Mouse (Mus musculus) heart, embryonic 11.5 days (tissue): Measurements from ENCODE around the gene Rfwd3. TPM values are rescaled to one million over a fixed set of nuclear protein-coding genes. Genes with fewer than 3 reads are reported as not detected.
"Not testable (repeated sequence)": the region's sequence is repeated elsewhere in the genome, so short reads cannot be mapped to it uniquely, and the experiment has no call there.

Experiments used
- ATAC-seq: fragments of 200-750 bp; cut with Nextera tagmentation; replicated peaks from 2 replicates; pipeline ENCODE4 v1.8.0; 2017; ENCODE audit warnings: moderate library complexity; ENCODE audit not compliant: insufficient number of reproducible peaks, low FRiP score, low TSS enrichment
- H3K27ac ChIP-seq: fragments of 300-500 bp; sonication (generic); 2 replicates; pipeline ENCODE4 v1.5.1; 2014; ENCODE audit warnings: mild to moderate bottlenecking, low read depth, low read length
- H3K27me3 ChIP-seq: fragments of 300-500 bp; sonication (generic); 2 replicates; pipeline ENCODE4 v1.6.1; 2014; ENCODE audit warnings: mild to moderate bottlenecking, low read length, mixed read lengths; ENCODE audit not compliant: control insufficient read depth, insufficient read depth
- H3K36me3 ChIP-seq: fragments of 300-500 bp; sonication (generic); 2 replicates; pipeline ENCODE4 v1.6.1; 2014; ENCODE audit warnings: mild to moderate bottlenecking, low read length, moderate library complexity, mixed read lengths; ENCODE audit not compliant: control insufficient read depth, insufficient read depth
- H3K4me1 ChIP-seq: fragments of 300-500 bp; sonication (generic); 2 replicates; pipeline ENCODE4 v1.6.1; 2014; ENCODE audit warnings: low read length; ENCODE audit not compliant: control insufficient read depth, insufficient read depth
- H3K4me2 ChIP-seq: fragments of 300-500 bp; sonication (generic); 2 replicates; pipeline ENCODE4 v1.6.1; 2014; ENCODE audit warnings: mild to moderate bottlenecking, moderate library complexity
- H3K4me3 ChIP-seq: fragments of 300-500 bp; sonication (generic); 2 replicates; pipeline ENCODE4 v1.5.1; 2014; ENCODE audit warnings: low read depth, low read length
- H3K9ac ChIP-seq: fragments of 300-500 bp; sonication (generic); 2 replicates; pipeline ENCODE4 v1.6.1; 2014; ENCODE audit warnings: mild to moderate bottlenecking, low read depth, low read length, moderate library complexity
- H3K9me3 ChIP-seq: fragments of 300-500 bp; sonication (generic); replicated peaks from 2 replicates; pipeline ENCODE4 v1.6.1; 2016; ENCODE audit warnings: low read length; ENCODE audit not compliant: control insufficient read depth
- WGBS: fragments of 180-500 bp; shearing (Covaris S2); extraction: QIAGEN DNeasy Blood & Tissue Kit; methylation state at CpG from one replicate; pipeline ENCODE4 v1.1.7; 2014; ENCODE audit not compliant: insufficient replicate concordance; 5-methylcytosine and 5-hydroxymethylcytosine counted together
- polyA plus RNA-seq: library from polyadenylated mRNA; unstranded; fragments of >200 nt; fragmentation: Nextera tagmentation; extraction: Ambion mirVana; gene quantifications from 2 replicates; pipeline ENCODE4 v1.2.1, GENCODE M21; 2014

The Rfwd3 gene
- polyA plus RNA-seq, 1 experiment from 2014 or later = 43.8 TPM

DNA sequence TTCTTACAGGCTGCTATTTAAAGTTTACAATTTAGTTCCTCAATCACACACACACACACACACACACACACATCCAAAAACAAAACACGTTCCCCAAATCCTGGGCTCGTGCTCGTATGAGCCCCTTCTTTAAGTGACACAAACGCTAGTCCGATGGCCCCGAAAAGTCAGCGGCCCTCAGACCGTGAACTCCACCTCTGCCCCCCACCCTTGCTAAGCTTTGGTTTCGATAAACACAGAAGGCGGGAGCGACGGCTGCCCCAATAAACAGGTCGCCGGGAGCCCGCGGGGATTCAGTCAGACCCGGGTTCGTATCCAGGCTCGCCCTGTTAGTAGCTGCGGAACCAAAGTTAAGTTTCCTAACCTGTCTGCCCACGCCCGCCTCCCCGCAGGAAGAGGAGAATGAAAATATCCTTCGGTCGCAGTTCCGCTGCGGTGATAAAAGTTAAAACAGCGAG lies 630 bp downstream of the Rfwd3 start:
- Histone ChIP-seq H3K4me2 (peak overlapping the region; percentile 60), H3K9me3 (no peaks in the 10 kb centered on the region), H3K4me3 (peak overlapping the region; percentile 97), H3K27me3 (no peaks in the 10 kb centered on the region), H3K9ac (peak overlapping the region; percentile 95), H3K27ac (peak overlapping the region; percentile 94), H3K36me3 (peaks cover 13% of the 10 kb centered on the region), H3K4me1 (no peaks in the 10 kb centered on the region)
- WGBS = under 1% methylated on average over 28 of the region's 28 CpGs
- ATAC-seq = peak; percentile 25; the same call in 1 of the 2 replicates

- H3K36me3 ChIP-seq = peaks cover 19% of the 10 kb centered on the region
- WGBS = 88% methylated on average over 1 of the region's 1 CpGs
- no peak overlapping the region for H3K27ac ChIP-seq
- no peaks in the 10 kb centered on the region for H3K27me3 ChIP-seq
- no peak for ATAC-seq
- H3K4me3 ChIP-seq = no peak overlapping the region
- no peaks in the 10 kb centered on the region for H3K4me1 ChIP-seq
- peak overlapping the region; percentile 34 for H3K4me2 ChIP-seq
- no peak overlapping the region for H3K9ac ChIP-seq
- no peaks in the 10 kb centered on the region for H3K9me3 ChIP-seq
Observed at GRCm38 (mm10) chr8:111298011-111298410, 2.0 kb downstream of the Rfwd3 start.

DNA sequence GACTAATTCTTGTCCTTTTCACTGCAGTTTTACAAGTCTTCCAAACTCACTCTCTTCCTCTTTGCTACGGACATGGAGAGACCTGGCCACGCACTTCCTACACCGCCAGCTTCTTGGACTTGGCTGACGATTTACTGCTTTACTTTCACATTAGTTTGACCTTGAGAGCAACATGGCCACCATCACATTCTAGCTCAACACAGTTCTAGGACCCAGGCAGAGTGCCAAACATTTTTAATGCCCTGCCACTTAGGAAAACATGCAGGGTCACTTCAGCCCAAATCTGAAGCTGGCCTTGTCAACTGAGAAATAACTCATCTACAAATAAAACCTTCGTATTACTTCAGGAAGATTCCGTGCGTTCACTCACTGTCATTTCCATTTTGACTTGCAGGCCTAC lies 8.3 kb downstream of the Rfwd3 start:
- 88% methylated on average over 7 of the region's 7 CpGs for WGBS
- Histone ChIP-seq H3K4me3 (no peak overlapping the region), H3K36me3 (peaks cover 35% of the 10 kb centered on the region), H3K9ac (no peak overlapping the region), H3K27me3 (no peaks in the 10 kb centered on the region), H3K4me1 (no peaks in the 10 kb centered on the region), H3K4me2 (no peak overlapping the region), H3K27ac (peak overlapping the region; percentile 64; the same call in 1 of the 2 replicates), H3K9me3 (no peaks in the 10 kb centered on the region)
- no peak for ATAC-seq

DNA sequence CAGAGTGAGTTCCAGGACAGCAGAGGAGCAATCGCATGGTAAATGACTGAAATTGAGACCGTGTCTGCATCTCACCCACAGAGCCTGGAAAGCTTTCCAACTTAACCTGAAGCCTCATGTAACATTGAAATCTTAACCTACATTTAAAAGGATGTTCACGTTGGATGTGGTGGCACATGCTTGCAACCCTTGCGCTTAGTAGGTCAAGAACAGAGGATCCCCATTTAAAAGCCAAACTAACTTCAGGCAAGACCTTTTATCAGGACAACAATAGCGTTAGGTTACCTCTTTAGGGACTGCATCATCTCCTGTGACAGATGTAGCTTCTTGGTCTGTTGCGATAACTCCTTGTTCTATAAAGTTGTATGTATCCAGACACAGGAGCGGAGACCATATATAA lies 9.4 kb downstream of the Rfwd3 start:
- Histone ChIP-seq H3K4me3 (no peak overlapping the region), H3K4me2 (no peak overlapping the region), H3K27ac (no peak overlapping the region), H3K9me3 (no peaks in the 10 kb centered on the region), H3K36me3 (peaks cover 36% of the 10 kb centered on the region), H3K4me1 (no peaks in the 10 kb centered on the region), H3K27me3 (no peaks in the 10 kb centered on the region), H3K9ac (no peak overlapping the region)
- ATAC-seq = no peak
- WGBS = 94% methylated on average over 7 of the region's 7 CpGs

GRCm38 (mm10) chr8:111285603-111286002 lies 14.4 kb downstream of the Rfwd3 start:
- H3K9ac ChIP-seq = no peak overlapping the region

DNA sequence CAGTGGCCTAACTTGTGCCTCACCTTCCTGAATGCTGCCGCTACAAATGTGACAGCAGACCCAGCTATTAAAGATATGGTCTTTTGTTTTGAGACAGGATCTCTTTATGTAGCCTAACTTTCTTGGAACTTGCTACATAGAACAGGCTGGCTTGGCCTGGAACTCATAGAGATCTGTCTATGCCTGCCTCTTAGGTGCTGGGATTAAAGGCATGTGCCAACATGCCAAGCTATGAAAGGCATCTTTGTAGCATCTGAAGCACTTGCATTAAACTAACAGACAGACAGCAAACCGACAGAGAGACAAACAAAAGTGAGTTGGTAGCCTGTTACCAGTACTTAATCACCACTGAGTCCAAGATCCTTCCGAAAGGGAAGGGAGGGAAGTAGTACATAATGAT lies 17.9 kb downstream of the Rfwd3 start:
- Histone ChIP-seq H3K27ac (no peak overlapping the region), H3K27me3 (no peaks in the 10 kb centered on the region), H3K4me1 (no peaks in the 10 kb centered on the region), H3K9me3 (no peaks in the 10 kb centered on the region), H3K4me2 (no peak overlapping the region), H3K9ac (no peak overlapping the region), H3K36me3 (peaks cover 46% of the 10 kb centered on the region), H3K4me3 (no peak overlapping the region)
- no peak for ATAC-seq
- 95% methylated on average over 3 of the region's 3 CpGs for WGBS

More at GRCm38 (mm10) chr8:111285603-111286002, 14.4 kb downstream of the Rfwd3 start:
- 87% methylated on average over 4 of the region's 4 CpGs for WGBS
- no peak for ATAC-seq
- H3K27me3 ChIP-seq = no peaks in the 10 kb centered on the region
- H3K4me1 ChIP-seq = no peaks in the 10 kb centered on the region
- no peak overlapping the region for H3K4me3 ChIP-seq
- no peak overlapping the region for H3K4me2 ChIP-seq
- H3K9me3 ChIP-seq = no peaks in the 10 kb centered on the region
- H3K36me3 ChIP-seq = peaks cover 40% of the 10 kb centered on the region
- H3K27ac ChIP-seq = no peak overlapping the region

- H3K36me3 ChIP-seq = peaks cover 5% of the 10 kb centered on the region
- no peak overlapping the region for H3K4me2 ChIP-seq
- H3K9me3 ChIP-seq = no peaks in the 10 kb centered on the region
- no peak overlapping the region for H3K9ac ChIP-seq
- ATAC-seq = no peak
- 69% methylated on average over 2 of the region's 2 CpGs for WGBS
- H3K4me1 ChIP-seq = no peaks in the 10 kb centered on the region
- H3K27ac ChIP-seq = no peak overlapping the region
- no peaks in the 10 kb centered on the region for H3K27me3 ChIP-seq
- no peak overlapping the region for H3K4me3 ChIP-seq
Observed at GRCm38 (mm10) chr8:111268277-111268676, 31.7 kb downstream of the Rfwd3 start.

GRCm38 (mm10) chr8:111266161-111266560 lies 33.9 kb downstream of the Rfwd3 start:
- ATAC-seq, H3K27me3 ChIP-seq, H3K27ac ChIP-seq, H3K36me3 ChIP-seq, H3K4me1 ChIP-seq, H3K4me3 ChIP-seq, H3K9ac ChIP-seq, H3K9me3 ChIP-seq, H3K4me2 ChIP-seq: not testable (repeated sequence)
- WGBS = 70% methylated on average over 7 of the region's 7 CpGs

GRCm38 (mm10) chr8:111264693-111265220 lies 35.3 kb downstream of the Rfwd3 start:
- Histone ChIP-seq H3K27me3 (no peaks in the 10 kb centered on the region), H3K9ac (no peak overlapping the region), H3K36me3 (no peaks in the 10 kb centered on the region), H3K4me1 (peaks cover 3% of the 10 kb centered on the region; the same call in 1 of the 2 replicates), H3K4me2 (no peak overlapping the region), H3K4me3 (no peak overlapping the region), H3K9me3 (no peaks in the 10 kb centered on the region), H3K27ac (no peak overlapping the region)
- ATAC-seq = no peak
- 83% methylated on average over 2 of the region's 2 CpGs for WGBS
